Mouse (Mus musculus) testis, adult 2 months (tissue): ENCODE results near the gene 2010300C02Rik.

Source experiments
- CTCF ChIP-seq: fragments of 200-500 bp; IDR thresholded peaks from 2 replicates; pipeline ENCODE4 v1.5.1; 2012; ENCODE audit warnings: low read depth, mild to moderate bottlenecking, inconsistent platforms, low read length, moderate library complexity; ENCODE audit not compliant: control insufficient read depth, insufficient read depth, insufficient replicate concordance
- POLR2A ChIP-seq: fragments of 200-500 bp; IDR thresholded peaks from 2 replicates; pipeline ENCODE4 v1.6.1; 2012; ENCODE audit warnings: low read depth, mild to moderate bottlenecking, inconsistent platforms, low read length, moderate library complexity; ENCODE audit not compliant: control insufficient read depth

DNA sequence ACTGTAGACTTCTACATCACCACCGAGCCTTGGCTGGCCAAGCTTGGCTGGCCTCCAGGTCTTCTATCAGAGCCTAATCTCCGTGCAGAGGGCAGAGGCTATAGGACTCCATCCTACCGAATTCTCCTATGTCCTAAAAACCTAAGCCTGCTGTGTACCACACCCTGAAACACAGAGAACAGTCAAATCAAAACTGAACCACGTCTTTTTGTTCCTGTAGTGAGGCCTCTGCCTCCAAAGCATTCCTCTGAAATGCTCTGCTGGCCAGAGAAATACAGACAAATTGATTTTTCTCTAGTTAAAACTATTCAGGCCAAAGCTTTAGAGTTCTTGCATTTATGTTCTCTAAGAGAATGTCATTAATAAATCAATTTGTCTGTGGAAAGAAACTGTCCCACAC is 109.6 kb downstream of the 2010300C02Rik start:
- TF ChIP-seq CTCF: no peak
- TF ChIP-seq POLR2A: no peak
